Mouse (Mus musculus): ENCODE measurements around the gene Irf8. TPM values are rescaled to one million over a fixed set of nuclear protein-coding genes. Genes with fewer than 3 reads are reported as not detected.

Gene Irf8
- polyA plus RNA-seq, 1 experiment, result not detected

- TF ChIP-seq GATA1 (IDR thresholded peaks at IDR 0.05; ENCODE audit: low read length), result no peak
Observed at GRCm38 (mm10) chr8:120705163-120705562, 31.0 kb upstream of the Irf8 start.

DNA sequence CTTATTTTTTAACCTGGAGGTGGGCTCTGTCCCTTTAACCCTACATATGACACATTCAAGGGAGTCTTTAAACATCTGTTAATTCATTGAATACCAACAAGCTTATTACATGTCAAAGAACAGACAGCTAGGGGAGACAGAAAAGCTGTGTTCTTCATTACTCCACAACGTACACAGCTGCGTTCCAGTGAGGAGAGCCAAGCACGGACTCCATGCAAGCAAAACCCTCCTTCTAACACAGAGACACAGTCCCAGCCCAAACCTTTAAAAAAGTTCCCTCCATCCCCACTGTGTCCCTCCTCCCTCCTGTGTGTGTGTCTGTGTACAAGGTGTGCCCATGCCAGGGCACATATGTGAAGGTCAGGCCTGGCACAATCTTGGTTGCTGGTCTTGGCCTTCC, 30.0 kb upstream of the Irf8 start:
- no peak for TF ChIP-seq GATA1 (IDR thresholded peaks at IDR 0.05; ENCODE audit: low read length)

DNA sequence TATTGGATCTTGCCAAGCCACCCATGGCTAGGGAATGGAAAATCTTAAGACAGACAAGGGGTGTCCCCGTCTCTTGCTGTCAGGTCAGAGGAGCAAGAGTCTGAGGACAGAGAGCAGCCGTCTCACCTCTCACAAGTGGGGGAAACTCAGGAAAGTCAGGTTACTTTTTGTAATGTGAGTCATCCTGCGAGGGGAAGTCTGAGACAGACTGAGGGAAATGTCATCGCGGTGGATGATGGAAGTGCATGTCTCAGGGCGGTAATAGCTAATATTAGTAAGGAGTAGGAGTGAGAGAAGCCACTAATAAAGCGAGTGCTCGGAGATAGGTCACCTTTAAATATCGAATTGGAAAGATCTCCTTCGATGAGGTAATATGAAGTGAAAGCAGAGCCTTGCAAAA, 27.0 kb upstream of the Irf8 start:
- no peak for TF ChIP-seq GATA1 (IDR thresholded peaks at IDR 0.05; ENCODE audit: low read length)

- TF ChIP-seq GATA1 (IDR thresholded peaks at IDR 0.05; ENCODE audit: low read length), result no peak
Observed at GRCm38 (mm10) chr8:120715200-120715599, 21.0 kb upstream of the Irf8 start.

GRCm38 (mm10) chr8:120715996-120716680, 20.0 kb upstream of the Irf8 start:
- TF ChIP-seq GATA1 (IDR thresholded peaks at IDR 0.05; ENCODE audit: low read length), result no peak

DNA sequence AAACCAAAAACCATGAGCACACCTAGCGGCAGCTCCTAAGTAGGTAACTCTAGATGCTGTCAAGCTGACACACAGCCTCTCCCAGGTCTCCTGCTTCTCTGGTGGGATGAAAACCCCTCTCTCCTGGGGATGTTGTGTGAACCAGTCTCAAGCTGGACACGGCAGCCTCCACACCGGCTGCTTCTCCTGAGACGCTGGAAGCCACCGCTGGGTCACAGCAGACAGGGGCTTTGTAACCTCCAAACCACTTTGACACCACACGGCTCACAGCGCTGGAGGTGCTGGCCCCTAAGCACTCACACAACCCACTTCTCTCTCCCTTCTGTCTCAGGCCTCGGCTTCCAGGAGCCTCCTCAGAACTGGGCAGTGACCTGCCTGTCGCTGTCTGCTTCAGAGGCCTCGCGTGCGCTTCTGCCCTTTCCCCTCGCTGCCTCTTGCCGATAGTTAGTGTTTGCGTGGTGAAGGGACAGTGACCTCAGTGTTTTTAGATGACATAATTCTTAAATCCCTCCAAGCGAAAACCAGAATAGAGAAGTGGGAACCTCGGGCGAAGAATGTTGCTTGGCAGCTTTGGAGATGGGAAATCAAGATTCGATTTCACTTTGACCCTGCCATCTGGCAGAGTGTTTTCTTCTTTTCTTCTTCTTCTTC, 16.4 kb upstream of the Irf8 start:
- no peak for TF ChIP-seq GATA1 (IDR thresholded peaks at IDR 0.05; ENCODE audit: low read length)

DNA sequence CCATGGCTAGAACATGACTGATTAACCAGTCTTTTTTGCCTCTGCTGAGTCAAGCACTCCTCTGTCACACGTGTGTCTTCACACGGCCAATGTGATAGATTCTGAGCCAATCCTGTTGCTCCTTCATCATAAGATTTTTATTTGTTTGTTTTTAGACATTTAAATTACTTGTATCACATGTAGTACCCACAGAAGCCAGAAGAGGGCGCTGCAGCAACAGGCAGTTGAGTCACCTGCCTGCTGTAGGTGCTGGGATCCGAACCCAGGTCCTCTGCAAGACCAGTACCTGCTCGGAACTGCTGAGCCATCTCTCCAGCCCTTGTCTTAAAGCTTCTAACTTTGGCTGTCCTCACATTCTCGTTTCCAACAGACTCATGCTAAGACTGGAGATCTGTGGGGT, 13.1 kb upstream of the Irf8 start:
- TF ChIP-seq GATA1 (IDR thresholded peaks at IDR 0.05; ENCODE audit: low read length), result no peak

- TF ChIP-seq GATA1 (IDR thresholded peaks at IDR 0.05; ENCODE audit: low read length), result no peak
Observed at GRCm38 (mm10) chr8:120724816-120725575, 11.2 kb upstream of the Irf8 start.

- TF ChIP-seq GATA1 (IDR thresholded peaks at IDR 0.05; ENCODE audit: low read length), result no peak
Observed at GRCm38 (mm10) chr8:120725576-120725950, 10.6 kb upstream of the Irf8 start.

DNA sequence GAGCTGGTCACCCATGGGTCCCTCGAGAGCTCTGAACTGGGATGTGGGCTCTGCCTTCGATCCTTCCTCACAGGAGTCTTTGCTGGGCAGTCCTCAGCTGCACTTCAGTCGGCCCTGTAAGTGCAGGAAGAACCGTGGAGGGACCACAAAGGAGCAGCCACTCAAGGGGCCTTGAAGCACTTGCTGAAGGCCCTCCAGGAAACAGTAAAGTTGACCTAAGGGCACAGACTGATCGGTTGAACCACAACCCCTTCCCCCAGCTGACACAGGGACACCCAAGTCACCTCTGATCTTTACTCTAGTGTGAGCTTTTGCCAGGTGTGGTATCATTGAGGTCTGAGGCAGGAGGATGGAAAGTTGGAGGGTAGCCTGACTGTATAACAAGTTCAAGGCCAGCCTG, 10.1 kb upstream of the Irf8 start:
- TF ChIP-seq GATA1 (IDR thresholded peaks at IDR 0.05; ENCODE audit: low read length), result no peak

GRCm38 (mm10) chr8:120728488-120729160, 7.5 kb upstream of the Irf8 start:
- no peak for TF ChIP-seq GATA1 (IDR thresholded peaks at IDR 0.05; ENCODE audit: low read length)

GRCm38 (mm10) chr8:120731582-120731981, 4.6 kb upstream of the Irf8 start:
- no peak for TF ChIP-seq GATA1 (IDR thresholded peaks at IDR 0.05; ENCODE audit: low read length)

DNA sequence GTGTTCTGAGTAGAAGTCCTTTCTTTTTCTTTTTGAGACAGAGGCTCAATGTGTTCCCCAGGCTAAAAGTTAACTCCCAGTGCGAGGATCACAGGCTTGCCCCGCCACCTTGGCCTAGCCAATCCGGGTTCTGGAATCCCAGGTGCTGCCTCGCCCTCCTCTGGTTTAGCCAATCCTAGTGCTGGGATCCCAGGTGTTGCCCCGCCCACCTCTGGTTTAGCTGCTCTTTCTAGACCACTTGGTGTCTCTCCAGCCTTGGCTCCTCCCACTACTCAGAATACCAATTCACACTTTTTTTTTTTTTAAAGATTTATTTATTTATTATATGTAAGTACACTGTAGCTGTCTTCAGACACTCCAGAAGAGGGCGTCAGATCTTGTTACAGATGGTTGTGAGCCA, 4.1 kb upstream of the Irf8 start:
- TF ChIP-seq GATA1 (IDR thresholded peaks at IDR 0.05; ENCODE audit: low read length), result no peak

DNA sequence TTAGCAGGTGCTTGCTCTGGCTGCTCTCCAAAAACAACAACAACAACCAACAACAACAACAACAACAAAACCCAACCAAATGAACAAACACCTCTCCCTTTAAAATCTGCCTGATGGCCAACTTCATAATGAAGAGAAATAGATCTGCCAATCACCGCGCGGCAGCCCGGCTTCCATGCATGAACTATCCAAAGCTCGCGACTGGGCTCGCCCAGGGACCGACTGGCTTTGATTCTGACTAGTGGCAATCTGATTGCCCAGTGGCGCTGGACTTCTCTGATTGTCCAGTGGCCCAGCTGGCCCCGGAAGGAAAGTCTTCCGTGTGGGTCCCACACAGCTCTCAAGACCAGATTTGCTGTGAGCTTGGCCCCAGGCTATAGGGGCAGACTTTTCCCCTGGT, 328 bp downstream of the Irf8 start:
- no peak for TF ChIP-seq GATA1 (IDR thresholded peaks at IDR 0.05; ENCODE audit: low read length)

DNA sequence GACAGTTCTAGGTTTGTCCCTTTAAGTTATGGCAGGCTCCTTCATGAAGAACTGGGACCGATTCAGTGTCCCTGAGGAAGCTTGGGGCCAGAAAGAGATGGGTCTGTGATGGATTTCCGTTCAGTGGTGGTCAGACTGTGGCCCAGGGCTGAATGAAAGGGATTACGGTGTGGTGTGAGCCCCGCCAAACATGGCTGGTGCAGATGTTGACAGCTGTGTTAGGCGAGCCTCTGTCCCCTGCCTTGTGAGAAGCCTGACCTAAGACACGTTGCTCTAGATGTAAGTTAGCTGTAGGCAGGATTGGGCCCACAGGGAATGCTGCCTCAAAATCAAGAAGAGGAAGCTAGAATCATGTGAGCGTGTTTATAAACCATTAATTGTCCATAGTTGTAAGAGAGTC, 1.0 kb downstream of the Irf8 start:
- no peak for TF ChIP-seq GATA1 (IDR thresholded peaks at IDR 0.05; ENCODE audit: low read length)

DNA sequence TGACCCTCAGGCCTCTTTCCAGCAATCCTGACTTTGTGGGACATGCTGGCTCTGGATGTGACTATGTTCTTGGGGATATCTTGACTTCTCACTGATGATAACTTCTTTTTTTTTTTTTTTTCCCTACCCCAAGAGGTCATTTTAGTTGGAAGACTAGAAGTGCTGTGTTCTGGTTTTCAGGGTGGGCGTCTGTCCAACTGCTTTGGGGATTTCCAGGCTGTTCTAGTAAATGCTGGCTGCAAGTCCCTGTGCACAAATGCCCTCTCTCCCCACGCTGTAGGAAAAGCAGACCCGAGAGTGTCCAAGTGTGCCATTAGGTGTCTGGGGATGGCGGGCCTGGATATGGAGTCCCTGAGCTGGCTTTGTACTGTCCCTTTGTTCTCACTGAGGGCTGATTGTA, 2.6 kb downstream of the Irf8 start:
- no peak for TF ChIP-seq GATA1 (IDR thresholded peaks at IDR 0.05; ENCODE audit: low read length)
